Mouse (Mus musculus): ENCODE measurements around the gene Irf2. TPM values are rescaled to one million over a fixed set of nuclear protein-coding genes. Genes with fewer than 3 reads are reported as not detected.

Gene Irf2
- polyA plus RNA-seq, 1 experiment from 2014 or later: 19.7 TPM

DNA sequence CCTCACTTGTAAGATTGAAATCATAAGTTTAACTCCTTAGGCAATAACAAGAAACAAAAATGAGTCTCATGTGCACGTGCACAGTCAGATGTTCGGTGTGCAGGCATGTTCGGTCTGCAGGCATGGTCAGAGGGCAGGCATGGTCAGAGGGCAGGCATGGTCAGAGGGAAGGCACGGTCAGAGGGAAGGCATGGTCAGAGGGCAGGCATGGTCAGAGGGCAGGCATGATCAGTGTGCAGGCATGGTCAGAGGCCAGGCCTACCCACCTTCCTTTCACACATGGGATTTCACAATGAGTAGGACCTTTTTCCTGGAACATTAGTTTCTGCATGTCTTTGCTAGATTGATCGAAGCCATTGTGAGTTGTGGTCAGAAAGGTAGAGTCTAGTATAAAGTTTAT is 65.2 kb downstream of the Irf2 start:
- H3K4me1 ChIP-seq: 0 out of 2 replicates have a peak, but pooled peaks cover 6% of the 10 kb centered on the region
- ATAC-seq (ENCODE audit: insufficient number of reproducible peaks, low FRiP score, low TSS enrichment, low read depth): no peak
- H3K9me3 ChIP-seq (replicated peaks): no peaks in the 10 kb centered on the region; the same call in 1 of the 2 replicates
- H3K36me3 ChIP-seq: peaks cover 30% of the 10 kb centered on the region
- H3K4me3 ChIP-seq (replicated peaks): no peak overlapping the region
- H3K27me3 ChIP-seq: no peaks in the 10 kb centered on the region
- WGBS: 75% methylated on average over 5 of the region's 5 CpGs
- H3K4me2 ChIP-seq (replicated peaks): no peak overlapping the region
- H3K9ac ChIP-seq: no peak overlapping the region
- H3K27ac ChIP-seq (replicated peaks): no peak overlapping the region

DNA sequence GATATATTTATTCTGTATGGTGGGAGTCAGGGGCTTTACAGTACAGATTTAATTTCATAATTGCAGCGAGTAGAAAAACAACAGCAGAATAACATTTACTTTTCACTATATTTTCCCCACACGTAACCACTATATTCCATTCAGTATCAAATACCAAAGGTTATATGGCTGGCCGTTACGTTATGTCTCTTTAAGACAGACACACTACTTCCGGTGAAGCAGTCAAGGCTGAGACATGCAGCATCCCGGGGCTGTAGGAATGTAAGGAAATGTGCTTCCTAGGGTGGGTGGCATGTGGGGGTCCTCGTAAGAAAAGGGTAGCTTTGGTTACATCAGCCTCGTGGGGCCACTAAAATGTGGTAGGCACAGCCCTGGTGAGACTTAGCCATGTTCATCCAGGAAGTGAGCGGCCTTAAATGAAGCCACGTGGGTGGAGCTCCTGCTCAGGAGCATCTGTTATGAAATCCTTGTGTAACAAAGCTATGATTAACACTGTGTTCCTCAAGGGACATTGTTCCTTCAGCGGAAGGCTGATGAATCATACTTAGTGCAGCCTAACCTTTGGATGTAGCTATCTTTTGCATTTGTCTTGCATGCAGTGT is 71.6 kb downstream of the Irf2 start:
- H3K4me2 ChIP-seq (replicated peaks): no peak overlapping the region
- H3K9me3 ChIP-seq (replicated peaks): no peaks in the 10 kb centered on the region; the same call in 1 of the 2 replicates
- no peak overlapping the region for H3K27ac ChIP-seq (replicated peaks)
- no peak overlapping the region for H3K4me3 ChIP-seq (replicated peaks)
- H3K4me1 ChIP-seq: no peaks in the 10 kb centered on the region
- ATAC-seq (ENCODE audit: insufficient number of reproducible peaks, low FRiP score, low TSS enrichment, low read depth): no peak
- WGBS: 69% methylated on average over 11 of the region's 11 CpGs
- H3K9ac ChIP-seq: no peak overlapping the region
- no peaks in the 10 kb centered on the region for H3K27me3 ChIP-seq
- peaks cover 29% of the 10 kb centered on the region for H3K36me3 ChIP-seq

DNA sequence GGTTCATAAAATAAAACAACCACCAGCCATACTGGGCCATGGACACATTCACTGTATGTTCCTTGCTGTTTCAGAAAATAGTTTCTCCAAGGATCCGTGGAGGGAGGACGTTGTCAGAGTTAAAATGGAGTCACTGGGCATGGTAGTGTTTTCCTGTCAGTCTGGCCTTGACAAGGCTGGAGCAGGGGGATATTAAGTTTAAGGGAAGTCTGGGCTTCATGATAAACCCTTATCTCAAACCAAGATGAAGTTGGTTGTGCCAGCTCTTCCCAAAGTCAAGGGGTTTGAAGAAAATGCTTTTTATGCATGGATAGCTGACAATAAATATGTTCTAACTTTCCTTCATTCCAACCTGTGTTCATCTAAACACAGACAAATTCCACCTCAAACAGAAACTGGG is 72.4 kb downstream of the Irf2 start:
- Histone ChIP-seq H3K27ac (replicated peaks) (no peak overlapping the region), H3K4me3 (replicated peaks) (no peak overlapping the region), H3K4me2 (replicated peaks) (no peak overlapping the region), H3K4me1 (no peaks in the 10 kb centered on the region), H3K27me3 (no peaks in the 10 kb centered on the region), H3K9ac (no peak overlapping the region), H3K36me3 (peaks cover 24% of the 10 kb centered on the region), H3K9me3 (replicated peaks) (no peaks in the 10 kb centered on the region; the same call in 1 of the 2 replicates)
- no peak for ATAC-seq (ENCODE audit: insufficient number of reproducible peaks, low FRiP score, low TSS enrichment, low read depth)
- 87% methylated on average over 2 of the region's 2 CpGs for WGBS

DNA sequence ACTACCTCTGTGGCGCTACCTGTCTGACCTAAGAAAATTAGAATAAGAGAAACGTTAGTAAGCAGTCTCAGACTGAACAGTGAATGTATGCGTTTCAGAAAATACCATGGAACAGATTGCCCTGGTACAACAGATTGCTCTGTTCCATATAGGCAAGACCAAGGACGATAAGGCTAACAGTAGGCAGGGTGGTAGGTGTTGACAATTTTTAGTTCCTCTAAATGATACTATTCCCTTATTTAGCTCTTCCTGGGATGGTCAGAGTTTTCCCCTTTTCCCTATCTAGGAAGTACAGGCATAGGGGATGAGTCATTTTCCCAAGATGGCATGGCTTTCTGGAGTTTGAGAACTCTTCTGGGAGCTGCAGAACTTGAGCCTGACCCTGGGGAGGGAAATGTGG is 73.4 kb downstream of the Irf2 start:
- peaks cover 14% of the 10 kb centered on the region for H3K36me3 ChIP-seq
- WGBS: 90% methylated on average over 4 of the region's 4 CpGs
- ATAC-seq (ENCODE audit: insufficient number of reproducible peaks, low FRiP score, low TSS enrichment, low read depth): no peak

DNA sequence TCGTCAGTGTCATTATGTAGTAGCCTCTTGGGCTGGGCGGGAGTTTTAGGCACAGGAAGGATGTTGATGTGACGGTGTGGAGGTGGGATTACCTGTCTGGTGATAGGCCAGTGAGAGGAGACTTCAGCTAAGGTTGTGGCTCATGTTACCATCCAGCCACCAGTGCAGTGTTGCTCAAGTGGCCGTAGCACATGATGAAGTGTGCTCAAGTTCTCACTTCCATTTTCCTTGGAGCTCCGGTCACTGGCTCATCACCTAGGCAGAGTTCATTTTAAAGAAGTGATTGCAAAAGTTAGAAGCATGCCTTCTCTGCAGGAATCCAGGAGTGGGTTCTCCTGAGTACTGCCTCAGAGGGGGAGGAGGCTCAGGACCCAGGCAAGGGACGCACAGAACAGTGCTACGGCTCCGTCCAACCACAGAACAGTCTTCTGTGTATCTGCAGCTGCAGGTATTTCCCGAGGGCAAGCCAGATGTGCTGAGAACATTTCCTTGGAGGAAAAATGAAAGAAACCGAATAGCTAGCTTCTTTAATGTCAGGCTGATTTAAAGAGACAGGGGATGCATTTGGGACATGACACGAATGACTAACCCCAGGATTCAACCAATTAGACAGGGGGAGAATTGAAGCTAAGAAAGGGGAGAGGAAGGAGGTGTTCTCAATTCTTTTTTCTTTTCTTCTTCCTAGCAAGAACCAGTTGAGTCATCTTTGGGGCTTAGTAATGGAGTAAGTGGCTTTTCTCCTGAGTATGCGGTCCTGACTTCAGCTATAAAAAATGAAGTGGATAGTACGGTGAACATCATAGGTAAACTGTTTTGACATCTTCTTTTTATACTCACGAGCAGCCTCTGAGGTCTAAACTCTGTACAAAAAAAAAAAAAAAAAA is 78.8 kb downstream of the Irf2 start:
- ATAC-seq (ENCODE audit: insufficient number of reproducible peaks, low FRiP score, low TSS enrichment, low read depth): 0 out of 2 replicates have a peak, but pooled peaks have one; percentile 19

More for the DNA sequence above, 73.4 kb downstream of the Irf2 start:
- Histone ChIP-seq H3K4me2 (replicated peaks) (no peak overlapping the region), H3K9ac (no peak overlapping the region), H3K27me3 (no peaks in the 10 kb centered on the region), H3K27ac (replicated peaks) (no peak overlapping the region), H3K4me1 (peaks cover 1% of the 10 kb centered on the region; the same call in 1 of the 2 replicates), H3K4me3 (replicated peaks) (no peak overlapping the region), H3K9me3 (replicated peaks) (no peaks in the 10 kb centered on the region)

DNA sequence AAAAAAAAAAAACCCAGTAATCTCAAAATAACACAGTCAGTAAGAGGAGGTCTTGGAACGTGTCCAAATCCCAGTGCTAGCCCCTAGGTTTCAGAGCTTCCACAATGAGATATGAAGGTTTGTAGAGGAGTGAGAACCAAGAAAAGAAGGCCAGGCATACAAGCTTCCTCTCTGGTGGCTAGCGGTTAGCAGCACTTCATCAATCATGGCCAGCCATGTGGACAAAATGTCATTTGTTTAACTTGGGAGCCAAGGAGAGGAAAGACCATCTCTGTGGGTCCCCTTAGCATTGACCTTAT is 79.4 kb downstream of the Irf2 start:
- H3K4me1 ChIP-seq: peaks cover 6% of the 10 kb centered on the region; the same call in 1 of the 2 replicates
- H3K27ac ChIP-seq (replicated peaks): no peak overlapping the region
- no peaks in the 10 kb centered on the region for H3K9me3 ChIP-seq (replicated peaks)
- no peaks in the 10 kb centered on the region for H3K27me3 ChIP-seq
- no peak overlapping the region for H3K4me3 ChIP-seq (replicated peaks)
- ATAC-seq (ENCODE audit: insufficient number of reproducible peaks, low FRiP score, low TSS enrichment, low read depth): no peak
- peaks cover 24% of the 10 kb centered on the region for H3K36me3 ChIP-seq
- WGBS: 82% methylated on average over 2 of the region's 2 CpGs
- no peak overlapping the region for H3K9ac ChIP-seq
- H3K4me2 ChIP-seq (replicated peaks): no peak overlapping the region

More for the DNA sequence above, 78.8 kb downstream of the Irf2 start:
- Histone ChIP-seq H3K4me2 (replicated peaks) (no peak overlapping the region), H3K9me3 (replicated peaks) (no peaks in the 10 kb centered on the region), H3K27me3 (no peaks in the 10 kb centered on the region), H3K4me3 (replicated peaks) (no peak overlapping the region), H3K27ac (replicated peaks) (no peak overlapping the region), H3K9ac (no peak overlapping the region), H3K36me3 (peaks cover 20% of the 10 kb centered on the region), H3K4me1 (peaks cover 6% of the 10 kb centered on the region; the same call in 1 of the 2 replicates)
- WGBS: 49% methylated on average over 14 of the region's 14 CpGs

DNA sequence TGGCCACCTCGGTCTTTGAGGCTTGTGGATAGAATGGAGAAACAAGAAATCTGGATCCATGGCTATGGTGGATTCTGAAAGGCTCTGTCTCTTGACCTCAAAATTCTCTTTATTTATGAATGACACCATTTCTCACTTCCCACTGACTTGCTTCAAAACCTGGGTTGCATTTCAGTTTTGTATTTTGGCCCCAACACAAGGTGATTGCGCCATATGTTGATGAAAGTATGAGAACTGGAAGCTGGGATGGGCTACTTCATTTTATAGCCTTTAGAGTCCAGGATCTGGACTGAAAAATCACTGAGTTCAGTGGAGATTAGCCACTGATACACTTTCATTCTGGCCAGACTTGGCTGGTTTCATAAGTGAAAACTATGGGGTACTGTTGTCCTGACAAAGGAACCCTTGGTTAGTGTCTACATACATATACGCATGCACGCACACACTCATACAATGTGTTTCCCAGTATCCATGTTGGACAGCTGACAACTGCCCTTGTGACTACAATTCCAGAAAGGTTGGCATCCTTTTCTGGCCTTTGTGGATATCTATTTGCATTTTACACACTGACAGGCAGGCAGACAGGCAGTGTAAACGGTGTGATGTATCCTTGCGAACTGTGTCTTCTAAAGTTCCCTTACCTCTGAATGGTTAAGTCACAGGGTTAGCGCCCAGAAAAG is 89.3 kb downstream of the Irf2 start:
- H3K9me3 ChIP-seq (replicated peaks): no peaks in the 10 kb centered on the region
- H3K4me3 ChIP-seq (replicated peaks): no peak overlapping the region
- ATAC-seq (ENCODE audit: insufficient number of reproducible peaks, low FRiP score, low TSS enrichment, low read depth): no peak
- H3K36me3 ChIP-seq: peaks cover 2% of the 10 kb centered on the region; the same call in 1 of the 2 replicates
- no peak overlapping the region for H3K4me2 ChIP-seq (replicated peaks)
- H3K4me1 ChIP-seq: no peaks in the 10 kb centered on the region
- no peaks in the 10 kb centered on the region for H3K27me3 ChIP-seq
- H3K27ac ChIP-seq (replicated peaks): no peak overlapping the region
- WGBS: 93% methylated on average over 7 of the region's 7 CpGs
- H3K9ac ChIP-seq: no peak overlapping the region

DNA sequence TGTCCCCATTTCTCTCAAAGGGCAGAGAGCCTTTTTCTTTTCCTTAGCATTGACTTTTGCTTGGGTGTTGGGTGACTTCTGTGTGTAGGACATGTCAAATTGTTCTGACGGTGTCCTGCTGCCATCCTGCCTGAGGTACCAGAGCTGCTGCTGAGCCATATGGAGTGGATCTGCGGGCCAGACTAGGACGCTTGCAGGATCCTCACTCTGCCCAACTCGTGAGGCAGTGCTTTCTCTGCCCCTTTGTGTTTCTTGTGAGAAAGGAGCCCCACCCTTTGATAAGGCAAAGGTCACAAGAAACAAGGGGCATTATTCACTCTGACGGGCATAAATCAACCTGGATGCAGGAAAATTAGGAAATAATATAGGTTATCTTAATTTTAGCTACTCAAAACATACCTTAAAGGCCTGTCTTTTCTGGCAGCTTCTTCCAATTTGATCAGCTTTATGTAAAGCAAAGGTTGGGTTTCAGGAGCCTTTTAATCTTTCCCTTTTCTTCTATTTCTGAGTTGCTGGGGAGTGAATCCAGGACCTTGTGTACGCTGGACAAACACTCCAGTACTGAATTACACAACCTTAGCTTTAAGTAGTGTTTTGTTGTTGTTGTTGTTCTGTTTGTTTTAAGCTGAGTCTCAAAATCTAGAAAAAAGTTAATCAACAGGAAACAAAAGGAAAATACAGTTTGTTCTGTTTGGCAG is 90.0 kb downstream of the Irf2 start:
- no peak overlapping the region for H3K9ac ChIP-seq
- WGBS: 66% methylated on average over 6 of the region's 6 CpGs
- H3K4me3 ChIP-seq (replicated peaks): no peak overlapping the region
- H3K36me3 ChIP-seq: no peaks in the 10 kb centered on the region
- H3K4me2 ChIP-seq (replicated peaks): no peak overlapping the region
- ATAC-seq (ENCODE audit: insufficient number of reproducible peaks, low FRiP score, low TSS enrichment, low read depth): no peak
- H3K27me3 ChIP-seq: no peaks in the 10 kb centered on the region
- H3K9me3 ChIP-seq (replicated peaks): no peaks in the 10 kb centered on the region
- no peaks in the 10 kb centered on the region for H3K4me1 ChIP-seq
- no peak overlapping the region for H3K27ac ChIP-seq (replicated peaks)

DNA sequence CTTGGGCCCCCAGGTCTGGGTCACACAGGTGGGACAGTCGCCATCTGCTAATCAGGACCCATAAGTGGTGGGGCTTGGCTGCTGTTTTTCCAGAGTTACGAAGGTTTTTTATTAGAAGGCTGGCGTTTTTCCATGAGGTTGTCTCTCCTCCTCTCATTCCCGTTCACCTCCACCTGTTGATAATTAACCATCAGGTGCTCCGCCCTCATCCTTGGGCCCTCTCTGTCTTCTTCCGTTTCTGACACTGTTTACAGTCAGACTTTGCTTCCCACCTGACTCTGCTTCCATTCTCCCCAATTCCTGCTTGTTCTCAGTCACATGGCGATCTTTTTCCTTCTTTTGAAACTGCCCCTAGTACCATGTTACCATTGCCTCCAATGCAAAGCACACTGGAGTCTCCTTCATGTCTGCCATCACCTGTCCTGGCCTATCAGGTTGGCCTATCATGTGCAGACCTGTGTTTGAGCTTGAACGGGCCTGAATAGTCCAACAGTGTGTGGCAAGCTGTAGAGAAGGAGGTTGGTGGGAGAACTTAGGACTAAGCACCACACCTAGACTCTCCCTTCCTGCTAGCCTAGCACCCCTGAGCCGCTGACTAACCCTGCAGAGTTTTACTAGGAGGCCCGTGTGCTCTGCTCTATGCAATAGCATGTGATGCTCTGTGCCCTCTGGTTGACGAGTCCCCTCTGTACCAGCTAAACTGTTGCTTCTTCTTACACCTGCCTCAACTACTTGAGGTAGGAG is 90.8 kb downstream of the Irf2 start:
- ATAC-seq (ENCODE audit: insufficient number of reproducible peaks, low FRiP score, low TSS enrichment, low read depth): no peak
- H3K27ac ChIP-seq (replicated peaks): no peak overlapping the region
- 72% methylated on average over 11 of the region's 11 CpGs for WGBS

DNA sequence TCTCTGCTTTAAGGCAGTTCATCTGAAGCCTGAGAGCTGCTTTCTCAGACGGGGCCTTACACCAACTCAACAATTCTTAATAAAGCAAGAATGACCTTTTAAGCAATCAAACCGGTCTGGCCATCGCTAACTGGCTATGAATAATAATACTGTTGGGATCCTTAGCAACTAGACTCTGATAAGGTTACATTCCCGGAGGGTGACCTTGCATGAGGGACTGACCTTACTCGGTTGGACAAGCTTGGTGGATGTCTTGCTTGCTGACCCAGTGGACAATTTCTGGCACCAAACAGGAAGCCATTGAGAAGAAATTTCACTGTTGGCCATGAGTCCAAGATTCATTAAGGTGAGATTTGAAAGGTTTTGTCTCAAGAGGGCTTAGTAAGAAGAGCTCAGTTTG is 92.4 kb downstream of the Irf2 start:
- Histone ChIP-seq H3K27ac (replicated peaks) (no peak overlapping the region), H3K4me2 (replicated peaks) (no peak overlapping the region), H3K9ac (no peak overlapping the region), H3K36me3 (no peaks in the 10 kb centered on the region), H3K9me3 (replicated peaks) (no peaks in the 10 kb centered on the region), H3K4me3 (replicated peaks) (no peak overlapping the region), H3K4me1 (peaks cover 4% of the 10 kb centered on the region; the same call in 1 of the 2 replicates), H3K27me3 (no peaks in the 10 kb centered on the region)
- ATAC-seq (ENCODE audit: insufficient number of reproducible peaks, low FRiP score, low TSS enrichment, low read depth): no peak
- 85% methylated on average over 5 of the region's 5 CpGs for WGBS

More for the DNA sequence above, 90.8 kb downstream of the Irf2 start:
- Histone ChIP-seq H3K9me3 (replicated peaks) (no peaks in the 10 kb centered on the region), H3K36me3 (no peaks in the 10 kb centered on the region), H3K9ac (no peak overlapping the region), H3K4me2 (replicated peaks) (no peak overlapping the region), H3K4me3 (replicated peaks) (no peak overlapping the region), H3K4me1 (no peaks in the 10 kb centered on the region), H3K27me3 (no peaks in the 10 kb centered on the region)

All from embryonic facial prominence, embryonic 15.5 days (tissue).